Mouse (Mus musculus) heart, postnatal 0 days (tissue): ENCODE measurements at regions not wholly inside any gene's neighbourhood (a gene's known extent, or its start where the extent isn't known, plus 50 kb on each side); places are given as distances from the start of the nearest gene placed in this dataset.

Experiments used
- ATAC-seq: fragments of 200-750 bp; cut with Nextera tagmentation; 2 replicates; pipeline ENCODE4 v1.8.0; 2017; ENCODE audit warnings: low read depth, moderate number of reproducible peaks, moderate library complexity; ENCODE audit not compliant: insufficient read depth
- DNase-seq: peaks from one replicate; pipeline ENCODE4 v3.0.0-alpha.2; 2016; ENCODE audit warnings: low spot score
- H3K27ac ChIP-seq: fragments of 300-500 bp; sonication (generic); 2 replicates; pipeline ENCODE4 v1.5.1; 2014; ENCODE audit warnings: low read depth, mild to moderate bottlenecking
- H3K27me3 ChIP-seq: fragments of 300-500 bp; sonication (generic); 2 replicates; pipeline ENCODE4 v1.6.1; 2014; ENCODE audit warnings: low read length, mixed read lengths; ENCODE audit not compliant: control insufficient read depth, insufficient read depth
- H3K36me3 ChIP-seq: fragments of 300-500 bp; sonication (generic); replicated peaks from 2 replicates; pipeline ENCODE4 v1.6.1; 2014; ENCODE audit warnings: low read length, mixed read lengths; ENCODE audit not compliant: control insufficient read depth, insufficient read depth
- H3K4me1 ChIP-seq: fragments of 300-500 bp; sonication (generic); 2 replicates; pipeline ENCODE4 v1.6.1; 2014; ENCODE audit warnings: antibody characterized with exemption; ENCODE audit not compliant: control insufficient read depth, insufficient read depth
- H3K4me2 ChIP-seq: fragments of 300-500 bp; sonication (generic); 2 replicates; pipeline ENCODE4 v1.6.1; 2014; ENCODE audit warnings: low read depth, mild to moderate bottlenecking, low read length, moderate library complexity
- H3K4me3 ChIP-seq: fragments of 300-500 bp; sonication (generic); 2 replicates; pipeline ENCODE4 v1.5.1; 2014; ENCODE audit warnings: low read depth, low read length
- H3K9ac ChIP-seq: fragments of 300-500 bp; sonication (generic); replicated peaks from 2 replicates; pipeline ENCODE4 v1.6.1; 2014; ENCODE audit warnings: low read depth, low read length, mixed read lengths
- H3K9me3 ChIP-seq: fragments of 300-500 bp; sonication (generic); replicated peaks from 2 replicates; pipeline ENCODE4 v1.6.1; 2016; ENCODE audit warnings: low read length; ENCODE audit not compliant: control insufficient read depth
- CTCF ChIP-seq: IDR thresholded peaks from 2 replicates; pipeline ENCODE4 v1.5.1; 2016; ENCODE audit warnings: antibody characterized with exemption, control low read depth, low read depth
- EP300 ChIP-seq: IDR thresholded peaks from 2 replicates; pipeline ENCODE4 v1.6.1; 2016; ENCODE audit warnings: antibody characterized with exemption, low read depth
- WGBS: fragments of 180-500 bp; shearing (Covaris S2); extraction: QIAGEN DNeasy Blood & Tissue Kit; methylation state at CpG from one replicate; pipeline ENCODE4 v1.1.7; 2014; 5-methylcytosine and 5-hydroxymethylcytosine counted together

GRCm38 (mm10) chr9:116272446-116272845, 97.3 kb upstream of the Tgfbr2 start:
- 66% methylated on average over 2 of the region's 2 CpGs for WGBS
- H3K36me3 ChIP-seq, result no peaks in the 10 kb centered on the region
- ATAC-seq (no peak), DNase-seq (no peak)
- no peaks in the 10 kb centered on the region for H3K27me3 ChIP-seq
- no peaks in the 10 kb centered on the region for H3K9me3 ChIP-seq
- H3K4me2 ChIP-seq, result no peak overlapping the region
- no peaks in the 10 kb centered on the region for H3K4me1 ChIP-seq
- TF ChIP-seq CTCF (no peak), EP300 (no peak)
- H3K4me3 ChIP-seq, result no peak overlapping the region
- H3K27ac ChIP-seq, result no peak overlapping the region
- no peak overlapping the region for H3K9ac ChIP-seq

- H3K27me3 ChIP-seq, result no peaks in the 10 kb centered on the region
- DNase-seq, result no peak
- H3K36me3 ChIP-seq, result no peaks in the 10 kb centered on the region
- no peak overlapping the region for H3K27ac ChIP-seq
- H3K4me2 ChIP-seq, result no peak overlapping the region
- H3K4me3 ChIP-seq, result no peak overlapping the region
- no peaks in the 10 kb centered on the region for H3K4me1 ChIP-seq
- H3K9ac ChIP-seq, result no peak overlapping the region
- H3K9me3 ChIP-seq, result no peaks in the 10 kb centered on the region
- TF ChIP-seq EP300 (no peak), CTCF (no peak)
- 66% methylated on average over 6 of the region's 6 CpGs for WGBS
- ATAC-seq, result no peak
Observed at GRCm38 (mm10) chr9:116270417-116270828, 95.3 kb upstream of the Tgfbr2 start.

- Histone ChIP-seq H3K27me3 (no peaks in the 10 kb centered on the region), H3K9ac (no peak overlapping the region), H3K4me2 (no peak overlapping the region), H3K9me3 (no peaks in the 10 kb centered on the region), H3K4me1 (no peaks in the 10 kb centered on the region), H3K4me3 (no peak overlapping the region), H3K36me3 (no peaks in the 10 kb centered on the region), H3K27ac (no peak overlapping the region)
- 70% methylated on average over 4 of the region's 4 CpGs for WGBS
- no peak for DNase-seq
- ATAC-seq, result no peak
- no peak for TF ChIP-seq CTCF
- TF ChIP-seq EP300, result no peak
Observed at GRCm38 (mm10) chr9:116267411-116267810, 92.3 kb upstream of the Tgfbr2 start.

GRCm38 (mm10) chr9:116263833-116264232, 88.7 kb upstream of the Tgfbr2 start:
- DNase-seq (no peak), ATAC-seq (no peak)
- Histone ChIP-seq H3K27me3 (no peaks in the 10 kb centered on the region), H3K27ac (no peak overlapping the region), H3K4me3 (no peak overlapping the region), H3K9ac (no peak overlapping the region), H3K36me3 (no peaks in the 10 kb centered on the region), H3K4me2 (no peak overlapping the region), H3K4me1 (no peaks in the 10 kb centered on the region), H3K9me3 (no peaks in the 10 kb centered on the region)
- TF ChIP-seq EP300 (no peak), CTCF (no peak)
- WGBS, result 66% methylated on average over 7 of the region's 7 CpGs

- no peaks in the 10 kb centered on the region for H3K4me1 ChIP-seq
- no peak for TF ChIP-seq EP300
- TF ChIP-seq CTCF, result no peak
- H3K4me2 ChIP-seq, result no peak overlapping the region
- H3K36me3 ChIP-seq, result no peaks in the 10 kb centered on the region
- no peak overlapping the region for H3K9ac ChIP-seq
- no peak for DNase-seq
- no peak overlapping the region for H3K27ac ChIP-seq
- 77% methylated on average over 10 of the region's 10 CpGs for WGBS
- H3K9me3 ChIP-seq, result 0 out of 2 replicates have a peak, but pooled peaks cover 7% of the 10 kb centered on the region
- ATAC-seq, result no peak
- H3K4me3 ChIP-seq, result no peak overlapping the region
- no peaks in the 10 kb centered on the region for H3K27me3 ChIP-seq
Observed at GRCm38 (mm10) chr9:116259569-116259968, 84.4 kb upstream of the Tgfbr2 start.

GRCm38 (mm10) chr9:116253546-116253945, 78.4 kb upstream of the Tgfbr2 start:
- 53% methylated on average over 15 of the region's 15 CpGs for WGBS
- H3K9ac ChIP-seq, result 0 out of 2 replicates have a peak overlapping the region, but pooled peaks have one; percentile 4
- H3K36me3 ChIP-seq, result no peaks in the 10 kb centered on the region
- H3K27me3 ChIP-seq, result no peaks in the 10 kb centered on the region
- DNase-seq (no peak), ATAC-seq (peak; percentile 70)
- H3K4me1 ChIP-seq, result peaks cover 14% of the 10 kb centered on the region; the same call in 1 of the 2 replicates
- no peak for TF ChIP-seq EP300
- no peak for TF ChIP-seq CTCF
- H3K9me3 ChIP-seq, result 0 out of 2 replicates have a peak, but pooled peaks cover 7% of the 10 kb centered on the region
- H3K4me3 ChIP-seq, result no peak overlapping the region
- H3K27ac ChIP-seq, result peak overlapping the region; percentile 44
- no peak overlapping the region for H3K4me2 ChIP-seq
